Mouse (Mus musculus) heart, postnatal 25 days (tissue): ENCODE measurements around the gene Rara. TPM values are rescaled to one million over a fixed set of nuclear protein-coding genes. Genes with fewer than 3 reads are reported as not detected.
"Not testable (repeated sequence)": the region's sequence is repeated elsewhere in the genome, so short reads cannot be mapped to it uniquely, and the experiment has no call there.

Experiments used
- DNase-seq: peaks from one replicate; pipeline ENCODE4 v3.0.0; 2022; ENCODE audit warnings: low spot score
- intact Hi-C: fragments of 180-260 bp; cut with DNase I; formaldehyde crosslinking; loops from one replicate; pipeline ENCODE4 v1.15.1; 2025
- total RNA-seq, 2 experiments: library from RNA; stranded (reverse); gene quantifications; 2 replicates each; pipeline ENCODE4 v1.2.3; 2021

Gene Rara
- total RNA-seq, 2 experiments from 2014 or later = 11.8 TPM

DNA sequence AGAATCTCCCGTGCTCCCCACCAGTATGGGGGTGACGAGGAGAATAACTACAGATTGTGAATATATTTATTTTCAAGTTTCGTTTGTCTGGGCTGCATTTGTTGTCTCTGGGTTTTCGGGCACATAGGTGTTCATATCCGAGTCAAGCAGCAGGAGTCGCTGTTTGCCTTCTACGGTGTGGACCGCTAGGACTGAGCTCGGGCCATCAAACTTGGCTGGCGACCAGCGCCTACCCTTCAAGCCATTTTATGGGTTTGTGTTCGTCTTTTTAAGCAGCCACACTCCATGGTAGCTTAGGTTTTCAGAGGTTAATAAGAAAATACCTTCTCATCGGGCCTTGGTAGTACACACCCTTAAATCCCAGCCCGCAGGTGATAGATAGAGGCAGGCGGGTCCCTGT lies 5.8 kb upstream of the Rara start:
- intact Hi-C loops = loop anchor here (1.0 to 5.0 kb wide), 2 partner anchors 50 to 115 kb away; no protein-coding TSS in a partner anchor
- not testable (repeated sequence) for DNase-seq

DNA sequence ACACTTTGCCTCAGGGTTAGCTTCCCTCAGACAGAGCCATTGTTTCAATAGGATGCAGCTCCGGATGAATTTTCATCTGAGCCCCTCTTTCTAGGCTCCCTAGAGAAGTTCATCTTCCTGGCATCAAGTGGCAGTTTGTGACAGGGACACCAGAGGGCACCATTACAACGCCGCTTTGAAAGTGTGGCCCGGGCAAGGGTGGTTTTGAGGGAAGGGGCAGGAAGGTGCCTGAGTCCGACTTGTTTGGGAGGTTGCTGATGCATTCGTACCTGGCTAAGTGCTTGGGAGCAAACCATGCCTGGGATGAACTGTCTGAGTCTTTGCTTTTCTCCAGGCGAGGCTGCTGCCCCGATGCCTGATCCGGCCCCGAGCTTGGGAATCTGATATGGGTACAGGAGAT lies 5.3 kb upstream of the Rara start:
- not testable (repeated sequence) for DNase-seq
- intact Hi-C loops = loop anchor here (1.0 to 5.0 kb wide), 2 partner anchors 50 to 115 kb away; no protein-coding TSS in a partner anchor

DNA sequence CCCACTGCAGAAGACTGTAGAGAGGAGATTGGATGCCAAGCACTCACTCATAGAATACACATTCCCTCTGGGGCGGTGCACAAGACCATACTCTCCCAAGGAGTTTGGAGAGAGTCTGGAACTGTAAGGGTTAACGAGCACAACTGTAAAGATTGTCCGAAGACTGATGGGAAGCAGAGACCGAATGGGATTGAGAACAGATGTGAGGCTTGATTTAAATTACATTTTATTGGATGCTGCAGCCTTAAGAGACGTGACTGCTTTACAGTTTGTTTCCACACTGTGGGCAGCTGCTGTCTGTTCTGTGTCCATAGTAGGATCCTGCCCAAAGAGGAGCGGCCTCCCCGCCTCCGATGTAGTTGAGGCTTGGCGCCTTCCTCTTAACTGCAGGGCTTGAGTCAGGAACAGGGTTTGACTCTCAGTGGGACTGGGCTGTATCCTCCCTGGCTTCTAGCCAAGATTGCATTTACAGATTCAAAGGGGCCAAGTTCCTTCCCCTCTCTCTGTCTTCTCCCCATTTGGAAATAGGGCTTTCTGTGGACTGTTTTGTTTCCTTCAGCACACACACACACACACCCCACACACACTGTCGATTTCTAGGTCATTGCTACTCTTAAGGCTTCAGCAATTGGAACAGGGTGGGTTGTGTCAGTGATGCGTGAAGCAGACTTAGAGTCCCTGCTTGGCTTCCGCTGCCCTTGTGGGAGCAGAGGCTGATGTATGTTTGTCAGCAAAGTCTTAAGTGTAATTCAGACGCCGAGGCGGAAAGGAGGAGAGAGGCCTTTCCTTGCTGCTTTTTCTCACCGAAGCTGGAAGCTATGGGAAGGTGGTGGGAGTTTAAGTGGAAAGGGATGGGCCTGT lies 4.5 kb upstream of the Rara start:
- DNase-seq = not testable (repeated sequence)
- intact Hi-C loops = loop anchor here (1.0 to 5.0 kb wide), 2 partner anchors 49 to 114 kb away; no protein-coding TSS in a partner anchor

DNA sequence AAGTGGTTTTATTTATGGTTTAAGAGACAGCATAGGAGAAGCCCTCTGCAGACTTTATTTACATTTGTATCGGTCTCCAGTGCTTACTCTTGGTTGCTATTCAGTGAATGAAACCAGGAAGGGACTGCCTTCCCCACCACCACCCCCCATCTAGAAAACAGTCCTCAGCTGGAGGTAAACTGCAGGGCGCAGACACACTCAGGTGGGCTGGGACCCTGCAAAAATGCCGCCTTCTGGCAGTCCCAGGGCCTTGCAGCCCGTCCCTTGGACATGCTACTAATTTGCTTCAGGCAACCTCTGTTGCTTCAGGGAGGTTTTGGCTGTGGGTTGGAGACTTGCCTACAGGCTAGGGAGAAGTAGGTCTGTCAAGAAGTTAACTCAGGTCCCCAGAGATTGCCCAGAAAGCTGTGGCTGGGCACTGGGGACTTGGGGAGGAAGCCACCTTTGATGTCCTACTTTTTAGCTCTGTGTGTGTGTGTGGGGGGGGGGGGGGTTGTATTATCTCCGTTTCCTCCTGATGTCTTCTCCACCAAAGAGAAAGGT lies 2.9 kb upstream of the Rara start:
- intact Hi-C loops = loop anchor here (5.0 kb wide), 2 partner anchors 113 to 228 kb away; no protein-coding TSS in a partner anchor
- DNase-seq = no peak

DNA sequence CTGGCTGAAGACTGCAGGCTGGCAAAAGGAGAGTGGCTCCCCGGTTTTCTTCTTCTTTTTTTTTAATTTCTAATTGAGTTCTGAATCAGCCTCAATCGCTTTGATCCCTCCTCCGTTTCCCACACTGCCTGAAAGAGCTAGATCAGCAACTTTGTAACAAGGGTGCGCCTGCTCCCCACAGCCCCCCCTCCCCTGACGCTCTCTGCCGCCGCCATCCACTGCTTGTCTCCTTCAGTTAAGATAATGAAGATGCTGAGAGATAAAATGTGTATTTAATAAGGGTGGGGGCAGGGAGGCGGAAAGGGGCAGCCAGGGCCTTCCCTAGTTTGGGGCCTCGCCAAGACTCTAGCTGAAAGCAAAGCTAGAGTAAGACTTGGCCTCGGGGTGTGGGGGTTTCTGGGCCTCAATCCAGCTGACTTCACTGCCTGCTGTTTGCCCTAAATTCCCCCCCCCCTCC lies 2.3 kb upstream of the Rara start:
- intact Hi-C loops = loop anchor here (5.0 kb wide), 1 partner anchor 227 kb away; no protein-coding TSS in a partner anchor
- DNase-seq = no peak

DNA sequence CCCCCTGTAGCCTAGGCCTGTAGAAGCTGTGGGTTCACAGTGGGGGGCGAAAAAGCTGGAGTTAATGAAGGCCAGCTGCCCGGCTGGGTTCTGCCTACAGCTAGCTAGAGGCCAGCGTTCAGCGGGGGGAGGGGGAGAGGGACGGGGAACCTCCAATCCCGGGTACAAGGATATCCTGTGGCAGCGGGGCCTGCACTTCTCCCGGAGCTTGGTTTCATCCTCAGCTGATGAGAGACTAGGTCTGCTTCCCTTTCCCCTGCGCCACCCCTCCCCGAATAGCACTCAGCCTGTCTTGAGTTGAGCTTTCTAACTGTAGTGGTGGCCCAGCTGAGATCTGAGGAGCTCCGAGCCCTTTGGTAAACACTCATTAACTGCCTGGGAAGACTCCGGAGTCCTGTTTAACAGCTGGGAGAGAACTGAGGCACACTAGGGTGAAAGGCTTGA lies 1.7 kb upstream of the Rara start:
- no peak for DNase-seq
- intact Hi-C loops = loop anchor here (5.0 kb wide), 1 partner anchor 226 kb away; no protein-coding TSS in a partner anchor

DNA sequence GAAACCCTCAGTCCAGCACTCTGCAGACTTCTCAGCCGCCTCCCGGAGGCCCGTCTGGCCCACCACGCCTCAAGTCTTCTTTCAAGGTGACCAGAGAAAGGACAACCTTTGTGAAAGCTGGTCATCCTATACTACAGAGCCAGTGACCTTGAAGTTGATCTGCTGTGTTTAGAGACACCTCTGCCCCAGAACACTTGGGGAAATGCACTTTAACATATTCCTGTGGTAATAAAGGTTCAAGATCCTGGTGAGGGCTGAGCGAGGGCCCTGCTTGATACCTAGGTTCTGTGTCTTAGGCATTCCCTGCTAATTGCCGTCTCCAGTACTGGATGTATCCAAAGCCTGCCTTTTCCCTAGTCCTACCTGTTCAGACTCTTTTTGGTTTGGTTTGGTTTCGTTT lies 1.1 kb upstream of the Rara start:
- no peak for DNase-seq
- intact Hi-C loops = loop anchor here (5.0 kb wide), 1 partner anchor 226 kb away; no protein-coding TSS in a partner anchor

DNA sequence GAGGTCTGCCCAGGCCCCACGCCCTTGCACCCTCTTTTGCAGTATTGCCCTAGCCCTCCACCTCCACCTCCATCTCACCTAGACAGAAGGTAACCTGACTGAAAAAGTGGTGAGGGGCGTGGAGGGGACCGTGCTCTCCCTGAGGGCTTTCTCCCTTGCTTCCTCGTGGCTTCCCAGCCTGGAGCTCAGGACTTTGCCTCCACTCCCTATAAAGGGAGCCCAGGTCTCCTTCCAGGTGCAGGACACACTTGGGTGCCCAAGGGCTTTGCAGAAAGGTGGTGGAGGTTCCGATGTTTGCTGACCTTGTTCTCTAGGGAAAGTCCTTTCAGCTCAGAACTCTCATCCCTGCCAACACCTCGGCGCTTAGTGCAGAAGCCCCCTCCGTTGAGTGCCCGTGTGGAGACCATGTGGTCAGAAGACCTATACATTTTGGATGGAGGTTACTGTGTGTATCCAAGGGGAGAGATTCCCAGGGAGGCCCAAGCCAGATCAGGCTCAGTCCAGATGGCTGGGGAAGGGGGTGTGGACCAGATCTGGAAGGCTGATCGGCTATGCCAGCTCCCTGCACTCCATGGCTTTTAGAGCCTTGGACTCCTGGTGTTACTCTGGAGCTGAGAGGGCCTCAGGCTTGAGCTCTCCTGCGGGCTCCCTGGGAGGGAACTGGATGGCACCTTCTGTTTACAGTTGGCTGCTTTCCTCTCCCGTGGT lies 722 bp downstream of the Rara start:
- DNase-seq = no peak
- intact Hi-C loops = loop anchor here (5.0 kb wide), 1 partner anchor 224 kb away; no protein-coding TSS in a partner anchor

DNA sequence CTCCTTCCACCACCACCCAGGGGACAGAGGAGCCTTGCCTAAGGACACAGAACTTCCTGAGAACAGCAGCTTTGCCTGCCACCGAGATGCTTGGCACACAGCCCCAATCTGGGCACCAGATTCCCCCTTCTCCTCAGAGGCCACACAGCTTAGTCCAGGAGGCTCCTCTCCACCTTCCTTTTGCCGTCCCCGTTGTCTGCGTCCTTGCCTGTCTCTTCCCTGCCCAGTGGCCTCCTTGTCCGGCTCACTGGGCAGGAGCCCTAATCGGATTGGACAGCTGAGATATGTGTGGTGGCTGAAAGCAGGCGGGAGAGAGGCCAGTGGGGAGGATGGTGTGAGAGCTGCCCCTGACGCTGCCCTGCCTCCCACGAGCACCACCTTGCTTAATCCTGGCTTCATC lies 1.9 kb downstream of the Rara start:
- intact Hi-C loops = loop anchor here (5.0 kb wide), 1 partner anchor 223 kb away; no protein-coding TSS in a partner anchor

DNA sequence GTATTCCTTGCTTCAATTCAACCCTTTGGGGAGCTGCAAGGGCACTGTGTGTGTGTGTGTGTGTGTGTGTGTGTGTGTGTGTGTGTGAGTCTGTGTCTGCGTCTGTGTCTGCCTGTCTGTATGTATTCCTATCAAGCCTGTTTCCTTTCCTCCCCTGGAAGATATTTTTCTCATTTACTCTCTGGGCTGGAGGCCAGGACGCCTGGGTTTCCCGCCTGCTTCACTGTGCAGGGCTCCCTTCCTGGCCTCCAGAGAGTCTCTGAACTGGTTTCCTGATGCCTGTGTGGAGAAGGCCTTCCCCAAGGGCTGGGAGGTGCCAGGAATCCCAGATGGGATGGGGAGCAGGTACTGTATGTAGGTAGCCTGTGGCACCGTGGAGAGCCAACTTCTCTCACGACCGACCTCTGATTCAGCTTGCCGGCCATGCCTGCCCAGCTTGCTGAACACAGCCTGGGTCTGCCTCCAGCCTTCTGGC lies 2.5 kb downstream of the Rara start:
- intact Hi-C loops = no loop called here
- no peak for DNase-seq

More for the DNA sequence above, 1.9 kb downstream of the Rara start:
- DNase-seq = no peak

DNA sequence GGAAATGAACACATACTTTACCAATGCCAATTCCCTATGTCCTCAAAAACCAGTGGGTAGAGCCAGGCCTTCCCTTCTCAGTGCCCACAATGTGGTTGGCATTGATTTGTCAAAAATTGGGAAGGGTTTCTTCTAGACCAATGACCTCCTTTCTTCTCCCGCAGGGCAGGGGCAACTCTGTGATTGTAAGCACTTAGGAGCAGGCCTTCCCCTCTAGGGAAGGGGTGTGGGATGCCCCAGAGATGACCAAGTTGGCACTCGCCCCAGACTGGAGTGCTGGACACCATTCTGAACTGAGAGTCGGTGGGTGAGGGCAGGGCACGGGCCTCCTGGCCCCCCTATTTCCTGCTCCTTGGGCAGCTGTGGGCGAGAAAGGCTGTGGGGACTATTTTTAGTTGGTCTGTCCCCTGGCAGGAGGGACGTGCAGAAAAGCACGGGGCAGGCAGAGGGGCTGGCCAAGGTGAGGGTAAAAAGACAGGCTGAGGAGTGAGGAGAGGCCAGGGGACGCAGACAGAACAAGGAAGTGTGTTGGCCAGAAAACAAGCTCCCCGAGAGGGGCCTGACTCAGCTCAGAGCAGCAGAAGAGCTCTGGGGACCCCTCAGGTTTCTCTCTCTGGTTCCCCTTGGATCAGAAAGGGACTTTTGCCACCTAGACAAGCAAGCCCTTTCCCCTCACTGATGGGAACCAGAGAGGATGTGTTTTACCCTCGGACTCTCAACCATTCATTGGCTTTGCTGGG lies 3.3 kb downstream of the Rara start:
- no peak for DNase-seq
- intact Hi-C loops = no loop called here

DNA sequence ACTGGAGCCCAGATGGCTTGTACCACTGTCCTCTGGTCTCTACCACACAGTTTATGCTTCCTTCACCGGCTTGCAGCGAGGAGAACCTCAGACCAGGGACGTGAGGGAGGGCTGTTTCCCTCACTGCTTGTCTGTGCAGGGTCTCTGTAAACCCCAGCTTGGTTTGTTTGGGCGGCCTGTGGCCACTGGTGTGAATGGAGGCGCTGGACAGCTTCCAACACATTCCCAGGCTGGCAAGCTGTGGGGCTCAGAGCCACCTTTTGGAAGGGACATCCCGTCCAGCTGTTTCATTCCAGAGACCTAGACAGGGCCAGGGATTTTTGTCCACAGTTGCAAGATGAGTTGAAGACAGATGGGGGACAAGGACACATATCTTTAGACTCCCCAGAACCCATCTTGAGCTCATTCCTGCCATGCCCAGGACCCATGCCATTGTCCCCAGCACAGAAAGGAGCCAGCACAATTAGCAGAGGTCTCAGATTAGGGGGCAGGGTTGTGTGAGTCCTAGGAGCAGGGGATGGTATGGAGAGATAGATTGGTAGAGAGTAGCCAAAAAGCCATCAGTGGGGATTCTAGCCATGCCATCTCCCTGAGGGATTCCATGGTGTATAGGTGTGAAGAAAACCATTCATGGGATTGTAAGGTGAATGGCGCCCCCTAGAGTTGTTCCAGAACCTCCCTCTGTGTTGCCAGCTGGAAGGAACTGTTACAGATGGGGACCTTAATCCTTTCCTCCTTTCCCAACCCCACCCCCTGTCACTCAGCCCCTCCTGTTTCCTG lies 4.1 kb downstream of the Rara start:
- intact Hi-C loops = loop anchor here (2.0 kb wide), 1 partner anchor 41 kb away; no protein-coding TSS in a partner anchor
- DNase-seq = no peak

DNA sequence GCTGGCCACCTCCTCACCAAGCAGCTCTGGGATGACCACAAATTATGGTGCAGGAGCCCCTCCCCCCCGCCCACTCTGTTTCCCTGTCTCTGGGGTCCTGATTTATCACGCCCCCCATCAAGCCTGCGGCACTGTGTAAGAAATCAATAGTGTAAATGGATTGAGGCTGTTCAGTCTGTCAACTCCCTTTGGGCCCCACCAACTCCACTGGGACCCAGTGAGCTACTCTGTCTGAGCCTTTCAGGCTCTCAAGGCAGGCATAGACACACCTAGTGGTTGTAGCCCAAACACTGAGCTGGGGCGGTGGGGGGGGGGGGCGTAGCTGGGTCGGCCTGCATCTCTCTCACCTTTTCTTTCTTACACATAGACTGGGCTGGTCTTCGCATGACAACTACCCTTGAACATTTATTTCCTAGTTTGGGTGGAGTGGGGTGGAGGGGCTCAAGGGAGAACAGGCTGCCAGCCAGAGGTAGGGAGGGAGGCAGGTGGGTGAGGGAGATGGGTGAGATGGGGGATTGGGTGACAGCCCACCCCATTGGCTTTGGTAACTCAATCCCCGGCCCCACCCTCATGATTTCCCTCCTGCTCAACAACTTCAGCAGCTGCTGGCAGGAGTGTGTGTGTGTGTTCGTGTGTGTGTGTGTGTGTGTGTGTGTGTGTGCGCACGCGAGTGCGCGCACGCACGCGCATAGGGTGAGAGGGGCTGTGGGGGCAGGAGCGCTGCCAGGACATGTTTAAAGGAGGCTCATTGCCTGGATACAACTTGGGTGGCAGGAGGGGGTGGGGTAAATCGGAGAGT lies 4.9 kb downstream of the Rara start:
- intact Hi-C loops = loop anchor here (2.0 kb wide), 1 partner anchor 40 kb away; no protein-coding TSS in a partner anchor
- DNase-seq = no peak

DNA sequence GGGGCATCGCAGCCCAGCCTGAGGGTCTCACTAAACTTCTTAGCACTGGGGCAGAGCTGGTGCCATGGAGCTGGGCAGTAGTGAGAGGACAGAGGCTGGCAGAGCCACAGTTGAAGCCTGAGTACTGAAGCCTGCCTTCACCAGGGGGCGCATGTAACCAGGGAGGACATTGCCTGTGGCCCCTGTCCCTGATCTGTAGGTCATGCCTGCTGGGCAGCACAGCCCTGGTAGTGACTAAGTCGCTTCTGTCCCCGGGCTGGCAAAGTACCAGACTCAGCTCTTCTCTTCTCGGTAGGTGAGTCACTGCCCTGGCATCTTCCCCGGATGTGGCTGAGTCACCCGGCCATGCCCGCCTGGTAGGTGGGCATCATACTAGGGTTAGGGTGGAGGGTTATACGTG lies 5.5 kb downstream of the Rara start:
- intact Hi-C loops = loop anchor here (2.0 kb wide), 1 partner anchor 40 kb away; no protein-coding TSS in a partner anchor

DNA sequence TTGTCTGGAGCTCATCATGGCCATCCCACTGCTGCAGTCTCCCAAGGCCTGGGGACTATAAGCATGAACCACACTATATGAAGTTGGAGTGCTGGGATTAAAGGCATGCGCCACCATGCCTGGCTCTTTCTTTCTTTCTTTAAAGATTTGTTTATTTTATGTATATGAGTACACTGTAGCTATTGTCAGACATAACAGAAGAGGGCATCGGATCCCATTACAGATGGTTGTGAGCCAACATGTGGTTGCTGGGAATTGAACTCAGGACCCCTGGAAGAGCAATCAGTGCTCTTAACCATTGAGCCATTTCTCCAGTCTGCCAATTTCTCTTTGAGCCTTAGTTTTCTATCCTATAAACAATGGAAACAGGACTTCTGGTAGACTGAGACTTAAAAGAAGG lies 6.2 kb downstream of the Rara start:
- intact Hi-C loops = loop anchor here (2.0 kb wide), 1 partner anchor 39 kb away; no protein-coding TSS in a partner anchor
- DNase-seq = not testable (repeated sequence)

More for the DNA sequence above, 5.5 kb downstream of the Rara start:
- no peak for DNase-seq

DNA sequence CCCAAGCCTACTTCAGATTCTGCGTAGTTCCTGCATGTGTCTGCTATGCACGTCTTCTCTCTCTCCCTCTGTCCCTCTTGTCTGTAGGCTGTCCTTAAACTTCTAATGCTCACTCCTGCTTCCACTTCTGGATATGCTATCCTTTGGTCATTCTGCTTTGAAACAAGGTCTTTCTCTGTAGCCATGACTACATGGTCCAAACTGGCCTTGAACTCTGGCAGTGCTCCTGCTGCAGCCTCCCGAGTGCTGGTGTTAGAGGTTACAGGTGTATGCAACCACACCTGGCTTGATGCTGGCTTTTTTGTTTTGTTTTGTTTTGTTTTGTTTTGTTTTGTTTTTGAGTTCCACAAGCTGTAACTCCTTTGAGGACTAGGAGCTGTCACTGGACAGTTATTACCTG lies 6.7 kb downstream of the Rara start:
- intact Hi-C loops = no loop called here
- DNase-seq = no peak

DNA sequence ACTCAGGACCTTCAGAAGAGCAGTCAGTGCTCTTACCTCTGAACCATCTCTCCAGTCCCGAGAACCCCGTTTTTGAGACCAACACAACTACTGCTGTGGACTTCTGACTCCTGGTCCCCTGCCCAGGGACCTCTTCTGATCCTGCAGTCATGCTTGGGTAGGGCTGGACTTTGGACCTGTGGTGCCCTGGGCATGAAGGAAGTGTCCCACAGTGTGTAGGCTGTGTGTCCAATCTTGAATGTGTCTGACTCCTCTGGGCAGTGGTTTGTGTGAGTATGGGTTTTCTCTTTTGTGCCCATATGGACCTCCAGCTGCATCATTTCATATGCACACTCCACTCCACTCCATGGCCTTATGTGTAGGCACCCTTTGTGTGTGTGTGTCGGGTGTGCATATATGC lies 7.5 kb downstream of the Rara start:
- intact Hi-C loops = no loop called here
- DNase-seq = no peak
